Mouse (Mus musculus) heart, adult 2 months (tissue): ENCODE measurements at regions not wholly inside any gene's neighbourhood (a gene's known extent, or its start where the extent isn't known, plus 50 kb on each side); places are given as distances from the start of the nearest gene placed in this dataset.

Source experiments
- DNase-seq, 2 experiments: peaks; one replicate each; pipeline ENCODE4 v3.0.0; 2021
- H3K27ac ChIP-seq: fragments of 200-600 bp; 2 replicates; pipeline ENCODE4 v1.8.1; 2022
- H3K27me3 ChIP-seq: fragments of 200-500 bp; 2 replicates; pipeline ENCODE4 v1.6.1; 2012; ENCODE audit warnings: mild to moderate bottlenecking, low read length, inconsistent platforms, mixed read lengths; ENCODE audit not compliant: control insufficient read depth, insufficient read depth
- H3K36me3 ChIP-seq: fragments of 200-500 bp; 2 replicates; pipeline ENCODE4 v1.6.1; 2012; ENCODE audit warnings: low read length, inconsistent platforms; ENCODE audit not compliant: control insufficient read depth, insufficient read depth
- H3K4me1 ChIP-seq: fragments of 200-500 bp; 2 replicates; pipeline ENCODE4 v1.6.1; 2011; ENCODE audit warnings: low read length; ENCODE audit not compliant: control insufficient read depth, insufficient read depth
- H3K4me3 ChIP-seq: fragments of 200-600 bp; 2 replicates; pipeline ENCODE4 v1.8.1; 2022
- H3K79me2 ChIP-seq: fragments of 200-500 bp; replicated peaks from 2 replicates; pipeline ENCODE4 v1.6.1; 2012; ENCODE audit warnings: mild to moderate bottlenecking, inconsistent platforms, low read length, moderate library complexity, mixed read lengths; ENCODE audit not compliant: control insufficient read depth, insufficient read depth
- H3K9ac ChIP-seq: fragments of 200-500 bp; 2 replicates; pipeline ENCODE4 v1.6.1; 2012; ENCODE audit warnings: low read depth, mild to moderate bottlenecking, control low read depth, inconsistent platforms, low read length, mixed read lengths
- CTCF ChIP-seq: fragments of 200-600 bp; IDR thresholded peaks from 2 replicates; pipeline ENCODE4 v1.8.1; 2022; ENCODE audit warnings: antibody characterized with exemption, mild to moderate bottlenecking, moderate library complexity
- EP300 ChIP-seq: fragments of 200-500 bp; IDR thresholded peaks from 2 replicates; pipeline ENCODE4 v1.6.1; 2011; ENCODE audit warnings: low read depth, low read length, control low read depth; ENCODE audit not compliant: insufficient read depth
- POLR2A ChIP-seq: fragments of 200-500 bp; IDR thresholded peaks from 2 replicates; pipeline ENCODE4 v1.6.1; 2011; ENCODE audit warnings: mild to moderate bottlenecking, low read depth, low read length, control low read depth; ENCODE audit not compliant: insufficient read depth
- WGBS: fragments of 180-500 bp; shearing (Covaris S2); methylation state at CpG from one replicate; pipeline ENCODE4 v1.1.7; 2018; 5-methylcytosine and 5-hydroxymethylcytosine counted together
- intact Hi-C: fragments of 180-260 bp; cut with DNase I; formaldehyde crosslinking; loops from one replicate; pipeline ENCODE4 v1.15.1; 2025

- DNase-seq, result no peak
- H3K4me1 ChIP-seq, result peaks cover 2% of the 10 kb centered on the region; the same call in 1 of the 2 replicates
- no peaks in the 10 kb centered on the region for H3K79me2 ChIP-seq
- no peak overlapping the region for H3K9ac ChIP-seq
- intact Hi-C loops, result no loop called here
- no peak overlapping the region for H3K4me3 ChIP-seq
- H3K27me3 ChIP-seq, result no peaks in the 10 kb centered on the region
- no peaks in the 10 kb centered on the region; the same call in 1 of the 2 replicates for H3K36me3 ChIP-seq
- no peak overlapping the region for H3K27ac ChIP-seq
- WGBS, result 78% methylated on average over 5 of the region's 5 CpGs
- TF ChIP-seq EP300 (no peak), POLR2A (no peak), CTCF (no peak)
These were observed 103.8 kb upstream of the Peli1 start for GRCm38 (mm10) chr11:20987171-20987815.

- TF ChIP-seq CTCF, result no peak
- no peak for TF ChIP-seq EP300
- no peak for TF ChIP-seq POLR2A
- H3K79me2 ChIP-seq, result no peaks in the 10 kb centered on the region
- no peak overlapping the region for H3K27ac ChIP-seq
- H3K4me3 ChIP-seq, result no peak overlapping the region
- H3K9ac ChIP-seq, result no peak overlapping the region
- intact Hi-C loops, result no loop called here
- peaks cover 2% of the 10 kb centered on the region; the same call in 1 of the 2 replicates for H3K4me1 ChIP-seq
- no peaks in the 10 kb centered on the region; the same call in 1 of the 2 replicates for H3K36me3 ChIP-seq
- WGBS, result 87% methylated on average over 11 of the region's 11 CpGs
- no peak for DNase-seq
- no peaks in the 10 kb centered on the region for H3K27me3 ChIP-seq
These were observed 103.2 kb upstream of the Peli1 start for GRCm38 (mm10) chr11:20987841-20988251.

GRCm38 (mm10) chr11:20988871-20989270 lies 102.2 kb upstream of the Peli1 start:
- Histone ChIP-seq H3K27me3 (no peaks in the 10 kb centered on the region), H3K36me3 (no peaks in the 10 kb centered on the region; the same call in 1 of the 2 replicates), H3K4me3 (no peak overlapping the region), H3K9ac (no peak overlapping the region), H3K27ac (no peak overlapping the region), H3K79me2 (no peaks in the 10 kb centered on the region), H3K4me1 (peaks cover 2% of the 10 kb centered on the region; the same call in 1 of the 2 replicates)
- intact Hi-C loops, result no loop called here
- 43% methylated on average over 3 of the region's 3 CpGs for WGBS
- TF ChIP-seq POLR2A (no peak), EP300 (no peak)
- no peak for DNase-seq

DNA sequence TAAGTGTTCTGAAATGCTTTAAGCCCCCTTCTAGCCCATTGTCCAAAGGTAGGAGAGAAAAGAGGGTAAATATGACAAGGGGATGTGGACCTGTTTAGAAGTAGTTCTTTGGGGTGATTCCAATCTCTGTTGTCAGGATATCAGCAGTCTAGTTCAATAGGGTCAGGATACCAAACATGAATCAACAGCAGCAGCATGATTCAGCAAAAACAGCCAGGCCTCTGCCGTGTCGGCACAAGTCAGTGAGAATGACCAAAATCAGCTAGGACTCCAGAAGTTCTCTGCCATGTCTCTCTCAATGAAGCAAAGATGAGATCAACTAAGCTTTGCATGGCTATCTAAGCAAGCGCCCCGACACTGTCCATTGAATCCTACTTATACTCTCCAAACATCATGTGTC lies 97.5 kb upstream of the Peli1 start:
- Histone ChIP-seq H3K27ac (no peak overlapping the region), H3K36me3 (no peaks in the 10 kb centered on the region), H3K9ac (no peak overlapping the region), H3K4me3 (no peak overlapping the region), H3K4me1 (no peaks in the 10 kb centered on the region), H3K79me2 (no peaks in the 10 kb centered on the region), H3K27me3 (no peaks in the 10 kb centered on the region)
- intact Hi-C loops, result no loop called here
- no peak for DNase-seq
- WGBS, result 93% methylated on average over 4 of the region's 4 CpGs
- TF ChIP-seq EP300 (no peak), POLR2A (no peak), CTCF (no peak)

GRCm38 (mm10) chr11:21001400-21001799 lies 89.7 kb upstream of the Peli1 start:
- H3K4me3 ChIP-seq, result no peak overlapping the region
- H3K9ac ChIP-seq, result no peak overlapping the region
- H3K27me3 ChIP-seq, result no peaks in the 10 kb centered on the region
- no peak for TF ChIP-seq POLR2A
- no peak for TF ChIP-seq CTCF
- TF ChIP-seq EP300, result no peak
- WGBS, result 36% methylated on average over 3 of the region's 3 CpGs
- H3K27ac ChIP-seq, result no peak overlapping the region
- H3K4me1 ChIP-seq, result no peaks in the 10 kb centered on the region
- H3K79me2 ChIP-seq, result no peaks in the 10 kb centered on the region
- intact Hi-C loops, result no loop called here
- no peak for DNase-seq
- no peaks in the 10 kb centered on the region for H3K36me3 ChIP-seq

DNA sequence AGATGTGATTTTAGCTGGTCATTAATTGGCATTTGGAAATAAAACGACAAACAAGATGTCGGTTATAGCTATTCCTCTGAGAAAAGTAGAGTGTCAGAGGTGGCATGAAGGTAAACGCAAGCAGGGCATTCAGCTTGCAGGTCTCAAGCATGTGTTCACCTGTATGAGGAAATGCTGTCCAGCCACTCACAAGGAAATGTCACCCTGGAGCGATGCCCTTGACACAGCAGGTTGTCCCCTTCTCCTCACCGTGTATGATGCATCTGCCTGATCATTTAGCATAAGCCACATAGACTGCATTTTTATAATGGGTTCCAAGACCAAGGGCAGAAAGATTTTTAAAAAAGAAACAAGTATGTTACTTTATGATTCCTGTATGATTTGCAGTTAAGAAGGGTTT lies 83.9 kb upstream of the Peli1 start:
- intact Hi-C loops, result no loop called here
- H3K4me1 ChIP-seq, result no peaks in the 10 kb centered on the region
- H3K79me2 ChIP-seq, result no peaks in the 10 kb centered on the region
- no peaks in the 10 kb centered on the region for H3K36me3 ChIP-seq
- WGBS, result 94% methylated on average over 5 of the region's 5 CpGs
- no peak overlapping the region for H3K9ac ChIP-seq
- no peaks in the 10 kb centered on the region for H3K27me3 ChIP-seq
- TF ChIP-seq CTCF (no peak), EP300 (no peak), POLR2A (no peak)
- H3K4me3 ChIP-seq, result no peak overlapping the region
- DNase-seq, result no peak
- H3K27ac ChIP-seq, result no peak overlapping the region
